Comparison of ENCODE assay signal across 9 mouse cellular contexts in genomic region chr5:65157412-65158381, GRCm38 (mm10). TPM values are rescaled to one million over a fixed set of nuclear protein-coding genes. Genes with fewer than 3 reads are reported as not detected.
A peak's percentile ranks its signal among the peaks of the same experiment; 100 is the strongest.
DNase-seq lines count a peak whose midpoint lies in the region; ATAC-seq lines count a peak whose summit lies in the region.
"Had no signal": no experiment of that assay in that cellular context is flagged by ENCODE, and none has a peak within 500 bp of the region (broad histone marks: within the 10 kb centered on the region; RNA-seq: fewer than 3 reads in every experiment).

No protein-coding gene starts in this region.

- no peaks in the 10 kb centered on the region for H3K9me3 ChIP-seq in embryonic facial prominence, embryonic 11.5 days (replicated peaks; ENCODE audit: control insufficient read depth, low read length)
- no peaks in the 10 kb centered on the region for H3K9me3 ChIP-seq in embryonic facial prominence, embryonic 10.5 days
- no peaks in the 10 kb centered on the region for H3K9me3 ChIP-seq in liver, embryonic 16.5 days (replicated peaks; ENCODE audit: control insufficient read depth, low read length)
- no peaks in the 10 kb centered on the region for H3K9me3 ChIP-seq in midbrain, embryonic 13.5 days
- H3K9me3 ChIP-seq: embryonic facial prominence, embryonic 15.5 days had no signal

- H3K4me2 ChIP-seq in embryonic facial prominence, embryonic 11.5 days (ENCODE audit: low read depth, low read length) = no peak overlapping the region
- H3K4me2 ChIP-seq in liver, embryonic 16.5 days (ENCODE audit: low read depth, low read length) = no peak overlapping the region
- H3K4me2 ChIP-seq in midbrain, embryonic 13.5 days (replicated peaks) = no peak overlapping the region
- H3K4me2 ChIP-seq: embryonic facial prominence, embryonic 15.5 days had no signal

- peak; percentile 27 for DNase-seq in embryonic facial prominence, embryonic 11.5 days (ENCODE audit: low spot score)
- DNase-seq in embryonic facial prominence, embryonic 10.5 days (ENCODE audit: low spot score) = no peak
- peak; percentile 77 for DNase-seq in heart, postnatal 4 days
- no peak for DNase-seq in natural killer cell, adult 2 months (ENCODE audit: low spot score in 2 of 2)
- no peak for DNase-seq in right cerebral cortex, postnatal 36 days (ENCODE audit: low spot score in 2 of 2)

- H3K9ac ChIP-seq in embryonic facial prominence, embryonic 11.5 days (replicated peaks; ENCODE audit: low read length) = no peak overlapping the region
- no peak overlapping the region for H3K9ac ChIP-seq in liver, embryonic 16.5 days (ENCODE audit: low read depth, low read length)
- no peak overlapping the region for H3K9ac ChIP-seq in midbrain, embryonic 13.5 days (replicated peaks)
- H3K9ac ChIP-seq: embryonic facial prominence, embryonic 15.5 days had no signal

- no peak overlapping the region for H3K27ac ChIP-seq in embryonic facial prominence, embryonic 11.5 days (replicated peaks; ENCODE audit: low read depth, low read length)
- no peak overlapping the region; the same call in 1 of the 2 replicates for H3K27ac ChIP-seq in embryonic facial prominence, embryonic 10.5 days (replicated peaks)
- no peak overlapping the region for H3K27ac ChIP-seq in liver, embryonic 16.5 days (ENCODE audit: low read length)
- no peak overlapping the region for H3K27ac ChIP-seq in midbrain, embryonic 13.5 days
- H3K27ac ChIP-seq: embryonic facial prominence, embryonic 15.5 days had no signal

- H3K4me3 ChIP-seq in embryonic facial prominence, embryonic 11.5 days (ENCODE audit: low read depth, low read length) = no peak overlapping the region
- H3K4me3 ChIP-seq in embryonic facial prominence, embryonic 10.5 days = no peak overlapping the region
- H3K4me3 ChIP-seq in liver, embryonic 16.5 days (ENCODE audit: low read depth, low read length) = no peak overlapping the region
- H3K4me3 ChIP-seq in midbrain, embryonic 13.5 days (replicated peaks) = no peak overlapping the region
- H3K4me3 ChIP-seq: embryonic facial prominence, embryonic 15.5 days had no signal

- H3K4me1 ChIP-seq in embryonic facial prominence, embryonic 11.5 days (ENCODE audit: control insufficient read depth, insufficient read depth, low read length) = no peaks in the 10 kb centered on the region
- peaks cover 2% of the 10 kb centered on the region; the same call in 1 of the 2 replicates for H3K4me1 ChIP-seq in embryonic facial prominence, embryonic 10.5 days
- H3K4me1 ChIP-seq in liver, embryonic 16.5 days (ENCODE audit: control insufficient read depth, low read depth, low read length) = no peaks in the 10 kb centered on the region
- H3K4me1 ChIP-seq in midbrain, embryonic 13.5 days (replicated peaks) = no peaks in the 10 kb centered on the region
- H3K4me1 ChIP-seq: embryonic facial prominence, embryonic 15.5 days had no signal

- H3K36me3 ChIP-seq in embryonic facial prominence, embryonic 11.5 days (replicated peaks; ENCODE audit: control insufficient read depth, insufficient read depth, low read depth, low read length) = no peaks in the 10 kb centered on the region; the same call in 1 of the 2 replicates
- peaks cover 28% of the 10 kb centered on the region for H3K36me3 ChIP-seq in embryonic facial prominence, embryonic 10.5 days (replicated peaks)
- no peaks in the 10 kb centered on the region for H3K36me3 ChIP-seq in liver, embryonic 16.5 days (ENCODE audit: control insufficient read depth, insufficient read depth)
- peaks cover 51% of the 10 kb centered on the region for H3K36me3 ChIP-seq in midbrain, embryonic 13.5 days

- no peak for ATAC-seq in embryonic facial prominence, embryonic 11.5 days (replicated peaks; ENCODE audit: insufficient number of reproducible peaks, low FRiP score, low TSS enrichment, low read depth)
- ATAC-seq in common myeloid progenitor, adult 5-6 weeks (replicated peaks; ENCODE audit: low read depth, poor library complexity, severe bottlenecking) = 0 out of 2 replicates have a peak, but pooled peaks have one; percentile 36
- peak; percentile 48 for ATAC-seq in liver, embryonic 16.5 days (ENCODE audit: low read depth)
- no peak for ATAC-seq in midbrain, embryonic 13.5 days

- no peaks in the 10 kb centered on the region for H3K27me3 ChIP-seq in embryonic facial prominence, embryonic 11.5 days (ENCODE audit: control insufficient read depth, insufficient read depth, low read length)
- H3K27me3 ChIP-seq in embryonic facial prominence, embryonic 10.5 days (replicated peaks; ENCODE audit: low read depth, poor library complexity, severe bottlenecking) = no peaks in the 10 kb centered on the region
- H3K27me3 ChIP-seq in liver, embryonic 16.5 days (ENCODE audit: control insufficient read depth, insufficient read depth, low read depth, low read length) = no peaks in the 10 kb centered on the region
- H3K27me3 ChIP-seq in midbrain, embryonic 13.5 days = no peaks in the 10 kb centered on the region
- H3K27me3 ChIP-seq: embryonic facial prominence, embryonic 15.5 days had no signal

- 70% methylated on average over 22 of the region's 22 CpGs for WGBS in embryonic facial prominence, embryonic 11.5 days
- 72% methylated on average over 22 of the region's 22 CpGs for WGBS in embryonic facial prominence, embryonic 10.5 days
- WGBS in liver, embryonic 16.5 days (ENCODE audit: insufficient replicate concordance) = 53% methylated on average over 22 of the region's 22 CpGs
- 76% methylated on average over 22 of the region's 22 CpGs for WGBS in midbrain, embryonic 13.5 days

RNA-seq across cellular contexts. Expression of gene Wdr19, which starts 41.8 kb away (rescaled TPM):
- 13.6 and 14.1 TPM in 2 replicates for polyA plus RNA-seq in embryonic facial prominence, embryonic 11.5 days (2014; fragmentation: Nextera tagmentation; extraction: Ambion mirVana)
- 11.1 and 12.1 TPM in 2 replicates for polyA plus RNA-seq in embryonic facial prominence, embryonic 10.5 days (2016; fragmentation: Nextera tagmentation; extraction: Ambion mirVana)
- 4.3 and 4.7 TPM in 2 replicates for total RNA-seq in common myeloid progenitor, adult 5-6 weeks (2017)
- 1 to 10 TPM; 3.4 to 4.8 TPM for total RNA-seq in heart, postnatal 4 days (2021)
- 0.59 and 1.2 TPM in 2 replicates for polyA plus RNA-seq in liver, embryonic 16.5 days (2015; fragmentation: Nextera tagmentation; extraction: Ambion mirVana)
- polyA plus RNA-seq in midbrain, embryonic 13.5 days (2015; fragmentation: Nextera tagmentation; extraction: Ambion mirVana) = 13.4 and 13.8 TPM in 2 replicates

RNA-seq across cellular contexts. Expression of gene Klhl5, which starts 50.4 kb away (rescaled TPM):
- 13.5 and 14.9 TPM in 2 replicates for polyA plus RNA-seq in embryonic facial prominence, embryonic 11.5 days (2014; fragmentation: Nextera tagmentation; extraction: Ambion mirVana)
- polyA plus RNA-seq in embryonic facial prominence, embryonic 10.5 days (2016; fragmentation: Nextera tagmentation; extraction: Ambion mirVana) = 10.4 and 13.0 TPM in 2 replicates
- total RNA-seq in common myeloid progenitor, adult 5-6 weeks (2017) = 39.5 and 51.5 TPM in 2 replicates
- 10 to 100 TPM; 21.5 to 22.8 TPM for total RNA-seq in heart, postnatal 4 days (2021)
- 2.5 and 3.5 TPM in 2 replicates for polyA plus RNA-seq in liver, embryonic 16.5 days (2015; fragmentation: Nextera tagmentation; extraction: Ambion mirVana)
- polyA plus RNA-seq in midbrain, embryonic 13.5 days (2015; fragmentation: Nextera tagmentation; extraction: Ambion mirVana) = 42.3 and 46.7 TPM in 2 replicates

Comparison
In these comparisons a context has a peak if more than half of its experiments do, and no peak if none do; other contexts are left out.
1. DNase-seq: peak in embryonic facial prominence, embryonic 11.5 days (single experiment) and heart, postnatal 4 days (single experiment); none in embryonic facial prominence, embryonic 10.5 days (single experiment), natural killer cell, adult 2 months (0 of 2) and right cerebral cortex, postnatal 36 days (0 of 2).
2. ATAC-seq: peak in common myeloid progenitor, adult 5-6 weeks (single experiment) and liver, embryonic 16.5 days (single experiment); none in embryonic facial prominence, embryonic 11.5 days (single experiment) and midbrain, embryonic 13.5 days (single experiment).